Mouse (Mus musculus): ENCODE results near the gene Mrps7.

DNA sequence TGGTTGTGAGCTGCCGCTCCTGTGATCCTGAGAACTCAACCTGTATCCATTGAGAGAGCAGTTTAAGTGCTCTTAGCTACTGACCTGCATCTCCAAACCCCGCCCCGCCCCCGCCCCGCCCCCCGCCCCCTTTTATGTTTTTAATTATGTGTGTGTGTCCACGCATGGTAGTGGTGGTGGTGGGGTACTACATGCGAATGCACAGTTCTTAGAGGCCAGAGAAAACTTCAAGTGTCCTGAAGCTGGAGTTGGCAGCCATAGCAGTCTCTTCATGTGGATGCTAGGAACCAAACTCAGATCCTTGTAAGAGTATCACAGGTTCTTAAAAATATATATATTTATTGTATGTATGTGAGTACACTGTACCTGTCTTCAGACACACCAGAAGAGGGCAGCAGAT is 31.8 kb downstream of the Mrps7 start:
- no peak for TF ChIP-seq POLR2A (IDR thresholded peaks at IDR 0.05; ENCODE audit: control insufficient read depth, low read depth, low read length)
- no peak for TF ChIP-seq CTCF (IDR thresholded peaks at IDR 0.05; ENCODE audit: control insufficient read depth, insufficient read depth, insufficient replicate concordance, low read depth, low read length)

Data from testis, adult 2 months (tissue).